Mouse (Mus musculus) embryonic stem cell, embryonic (primary cell): ENCODE measurements around the gene Dpagt1.

Experiments used
- CTCF ChIA-PET, 4 experiments: fragments of 300-600 bp in 2 of 4; fragments of 350-600 bp in 2 of 4; sonication (Branson Sonifier 250); formaldehyde crosslinking; loops; one replicate each; lab custom pipeline; 2022; ENCODE audit warnings: inconsistent platforms in 2 of 4; lab: Charles Lee
- POLR2A ChIA-PET, 4 experiments: fragments of 300-600 bp in 2 of 4; fragments of 350-600 bp in 2 of 4; sonication (Branson Sonifier 250); formaldehyde crosslinking; loops; one replicate each; lab custom pipeline; 2022; ENCODE audit warnings: antibody characterized with exemption in 4 of 4, inconsistent platforms in 1 of 4; lab: Charles Lee

Dpagt1 gene

GRCm38 (mm10) chr9:44311136-44312134, 14.4 kb upstream of the Dpagt1 start:
- ChIA-PET POLR2A (interaction anchor here (0.8 to 7.6 kb wide), 36 partner anchors 8 to 227 kb away, joined by 3 to 93 read pairs (median 5); partner anchors contain the start of genes C2cd2l (in 4 of the 4), Abcg4 (in 3 of the 4), H2afx (in 3 of the 4) and Dpagt1 (in 2 of the 4)), CTCF (interaction anchor here (0.6 to 2.2 kb wide), 18 partner anchors 8 to 500 kb away, joined by 3 to 11 read pairs (median 3); partner anchors contain the start of genes Nlrx1 (in 2 of the 4), C2cd2l (in 1 of the 4), Cbl (in 1 of the 4) and Dpagt1 (in 1 of the 4))

GRCm38 (mm10) chr9:44313476-44314256, 12.2 kb upstream of the Dpagt1 start:
- ChIA-PET POLR2A (interaction anchor here in 3 of 4 experiments (0.7 to 16.0 kb wide), 7 partner anchors 13 to 1053 kb away, joined by 4 to 483 read pairs (median 5); partner anchors contain the start of genes H2afx (in 2 of the 3), Dpagt1 (in 1 of the 3) and Hmbs (in 1 of the 3)), CTCF (interaction anchor here in 1 of 4 experiments (0.7 kb wide), 1 partner anchor 164 kb away, joined by 3 read pairs; no protein-coding TSS in a partner anchor)

- ChIA-PET POLR2A (interaction anchor here in 2 of 4 experiments (0.8 to 16.0 kb wide), 4 partner anchors 12 to 1053 kb away, joined by 4 to 483 read pairs (median 56); partner anchors contain the start of genes H2afx (in 2 of the 2) and Dpagt1 (in 1 of the 2)), CTCF (no interaction called here)
Measured at GRCm38 (mm10) chr9:44314257-44314547, 11.6 kb upstream of the Dpagt1 start.

GRCm38 (mm10) chr9:44314910-44315309, 10.9 kb upstream of the Dpagt1 start:
- POLR2A ChIA-PET, result interaction anchor here in 3 of 4 experiments (1.3 to 16.0 kb wide), 6 partner anchors 12 to 20 kb away, joined by 3 to 483 read pairs (median 13); partner anchors contain the start of genes H2afx (in 3 of the 3) and Dpagt1 (in 1 of the 3)
- CTCF ChIA-PET, result no interaction called here

- CTCF ChIA-PET, result interaction anchor here in 1 of 4 experiments (0.7 kb wide), 1 partner anchor 13 kb away, joined by 5 read pairs; no protein-coding TSS in a partner anchor
- POLR2A ChIA-PET, result interaction anchor here in 3 of 4 experiments (0.6 to 16.0 kb wide), 15 partner anchors 8 to 540 kb away, joined by 3 to 483 read pairs (median 12); partner anchors contain the start of genes H2afx (in 3 of the 3), Dpagt1 (in 2 of the 3), Hinfp (in 2 of the 3) and Hmbs (in 2 of the 3)
Measured at GRCm38 (mm10) chr9:44317452-44317851, 8.4 kb upstream of the Dpagt1 start.

- POLR2A ChIA-PET, result interaction anchor here in 3 of 4 experiments (0.5 to 16.0 kb wide), 22 partner anchors 8 to 177 kb away, joined by 3 to 483 read pairs (median 8); partner anchors contain the start of genes H2afx (in 3 of the 3), Dpagt1 (in 2 of the 3), Hinfp (in 2 of the 3) and Hmbs (in 2 of the 3)
- CTCF ChIA-PET, result interaction anchor here in 1 of 4 experiments (0.6 kb wide), 1 partner anchor 193 kb away, joined by 8 read pairs; no protein-coding TSS in a partner anchor
Measured at GRCm38 (mm10) chr9:44318076-44318825, 7.6 kb upstream of the Dpagt1 start.

- POLR2A ChIA-PET, result interaction anchor here (0.5 to 16.0 kb wide), 31 partner anchors 7 to 234 kb away, joined by 3 to 483 read pairs (median 12); partner anchors contain the start of genes H2afx (in 3 of the 4), Dpagt1 (in 2 of the 4), Hinfp (in 2 of the 4) and Vps11 (in 2 of the 4)
- CTCF ChIA-PET, result interaction anchor here in 3 of 4 experiments (0.6 to 2.4 kb wide), 3 partner anchors 51 to 202 kb away, joined by 3 to 8 read pairs (median 7); partner anchors contain the start of gene Nlrx1 (in 1 of the 3)
Measured at GRCm38 (mm10) chr9:44318826-44319095, 7.1 kb upstream of the Dpagt1 start.

GRCm38 (mm10) chr9:44319105-44319886, 6.5 kb upstream of the Dpagt1 start:
- ChIA-PET CTCF (interaction anchor here (0.6 to 2.4 kb wide), 15 partner anchors 8 to 203 kb away, joined by 3 to 11 read pairs (median 3); partner anchors contain the start of genes Ccdc153 (in 1 of the 4), H2afx (in 1 of the 4), Hyou1 (in 1 of the 4) and Nlrx1 (in 1 of the 4)), POLR2A (interaction anchor here (0.5 to 16.0 kb wide), 62 partner anchors 7 to 1114 kb away, joined by 3 to 483 read pairs (median 8); partner anchors contain the start of genes Abcg4 (in 3 of the 4), Cbl (in 3 of the 4), H2afx (in 3 of the 4) and Hinfp (in 3 of the 4))

- ChIA-PET POLR2A (interaction anchor here (0.5 to 16.0 kb wide), 90 partner anchors 8 to 1115 kb away, joined by 3 to 483 read pairs (median 5); partner anchors contain the start of genes Cbl (in 4 of the 4), H2afx (in 4 of the 4), Hmbs (in 4 of the 4) and Abcg4 (in 3 of the 4)), CTCF (interaction anchor here (0.6 to 2.4 kb wide), 30 partner anchors 9 to 1109 kb away, joined by 3 to 15 read pairs (median 4); partner anchors contain the start of genes Nlrx1 (in 2 of the 4), Arcn1 (in 1 of the 4), Cbl (in 1 of the 4) and Ccdc153 (in 1 of the 4))
Measured at GRCm38 (mm10) chr9:44319887-44320798, 5.7 kb upstream of the Dpagt1 start, which contains the start of gene C2cd2l. C2cd2l (minus strand) TSS chr9:44320285.

GRCm38 (mm10) chr9:44320799-44321133, 5.1 kb upstream of the Dpagt1 start:
- POLR2A ChIA-PET, result interaction anchor here (0.5 to 16.0 kb wide), 78 partner anchors 7 to 578 kb away, joined by 3 to 483 read pairs (median 6); partner anchors contain the start of genes H2afx (in 4 of the 4), Hmbs (in 4 of the 4), Cbl (in 3 of the 4) and Hinfp (in 3 of the 4)
- CTCF ChIA-PET, result interaction anchor here in 3 of 4 experiments (0.6 to 2.4 kb wide), 24 partner anchors 8 to 1110 kb away, joined by 3 to 15 read pairs (median 4); partner anchors contain the start of genes Nlrx1 (in 2 of the 3), Arcn1 (in 1 of the 3), Cbl (in 1 of the 3) and H2afx (in 1 of the 3)

- CTCF ChIA-PET, result interaction anchor here in 2 of 4 experiments (0.6 to 1.1 kb wide), 3 partner anchors 10 to 372 kb away, joined by 3 to 4 read pairs (median 4); no protein-coding TSS in a partner anchor
- POLR2A ChIA-PET, result interaction anchor here (0.7 to 16.0 kb wide), 11 partner anchors 10 to 89 kb away, joined by 3 to 483 read pairs (median 4); partner anchors contain the start of genes H2afx (in 4 of the 4), Hinfp (in 1 of the 4) and Vps11 (in 1 of the 4)
Measured at GRCm38 (mm10) chr9:44323656-44324055, 2.2 kb upstream of the Dpagt1 start.

- CTCF ChIA-PET, result interaction anchor here in 3 of 4 experiments (0.6 to 1.4 kb wide), 5 partner anchors 9 to 372 kb away, joined by 3 to 4 read pairs (median 3); partner anchors contain the start of genes H2afx (in 1 of the 3) and Hyou1 (in 1 of the 3)
- POLR2A ChIA-PET, result interaction anchor here (0.9 to 16.0 kb wide), 11 partner anchors 10 to 90 kb away, joined by 3 to 483 read pairs (median 4); partner anchors contain the start of genes H2afx (in 3 of the 4), Hinfp (in 1 of the 4), Nlrx1 (in 1 of the 4) and Vps11 (in 1 of the 4)
Measured at GRCm38 (mm10) chr9:44324147-44324546, 1.7 kb upstream of the Dpagt1 start.

GRCm38 (mm10) chr9:44325032-44325767, 619 bp upstream of the Dpagt1 start:
- ChIA-PET CTCF (interaction anchor here in 3 of 4 experiments (0.7 to 2.3 kb wide), 9 partner anchors 8 to 248 kb away, joined by 3 to 16 read pairs (median 4); partner anchors contain the start of genes Vps11 (in 2 of the 3), Ccdc153 (in 1 of the 3), H2afx (in 1 of the 3) and Hyou1 (in 1 of the 3)), POLR2A (interaction anchor here (0.6 to 16.0 kb wide), 42 partner anchors 9 to 442 kb away, joined by 3 to 483 read pairs (median 9); partner anchors contain the start of genes H2afx (in 4 of the 4), Cbl (in 2 of the 4), Hmbs (in 2 of the 4) and Vps11 (in 2 of the 4))
